Mouse (Mus musculus): Measurements from ENCODE around the gene Cdh20.

Cdh20 gene

GRCm38 (mm10) chr1:105012616-105013015 lies 244.3 kb downstream of the Cdh20 start:
- DNase-seq (ENCODE audit: low read depth in 2 of 2, low spot score in 2 of 2) = no peak

GRCm38 (mm10) chr1:105013291-105013690 lies 245.0 kb downstream of the Cdh20 start:
- DNase-seq (ENCODE audit: low read depth in 2 of 2, low spot score in 2 of 2) = no peak

DNA sequence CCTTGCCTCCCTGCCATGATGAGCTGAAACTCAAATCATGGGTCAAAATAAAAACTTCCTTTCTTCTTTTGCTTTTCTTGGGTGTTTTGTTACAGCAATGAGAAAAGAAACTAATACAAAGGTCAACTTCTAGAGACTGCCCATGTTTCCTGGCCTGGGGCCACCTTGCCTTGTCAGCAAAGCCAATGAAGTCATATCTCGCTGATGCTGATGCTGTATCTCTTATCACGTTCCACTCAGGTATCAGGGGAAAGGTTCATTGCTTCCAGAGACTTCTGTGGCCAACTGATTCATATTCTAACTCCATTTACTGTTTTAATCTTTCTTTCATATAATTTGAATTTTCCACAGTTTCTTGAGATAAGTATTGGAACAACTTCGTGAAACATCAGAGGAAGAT lies 273.3 kb downstream of the Cdh20 start:
- DNase-seq (ENCODE audit: low read depth in 2 of 2, low spot score in 2 of 2) = no peak

Measured in CD8-positive naive resting alpha-beta T cell, adult 2 months (primary cell).